Mouse (Mus musculus) lung, postnatal 0 days (tissue): ENCODE results near the gene Ddx41.

Experiments
- CTCF ChIP-seq: IDR thresholded peaks from 2 replicates; pipeline ENCODE4 v1.5.1; 2016; ENCODE audit warnings: antibody characterized with exemption, mild to moderate bottlenecking
- EP300 ChIP-seq: IDR thresholded peaks from 2 replicates; pipeline ENCODE4 v1.6.1; 2016; ENCODE audit warnings: antibody characterized with exemption, mild to moderate bottlenecking, control low read depth

- TF ChIP-seq CTCF (no peak), EP300 (no peak)
Measured at GRCm38 (mm10) chr13:55542891-55543290, 6.4 kb upstream of the Ddx41 start.
